Mouse (Mus musculus): ENCODE results near the gene H2-Ob. TPM values are rescaled to one million over a fixed set of nuclear protein-coding genes. Genes with fewer than 3 reads are reported as not detected.

The H2-Ob gene
- polyA plus RNA-seq, 1 experiment, result not detected

DNA sequence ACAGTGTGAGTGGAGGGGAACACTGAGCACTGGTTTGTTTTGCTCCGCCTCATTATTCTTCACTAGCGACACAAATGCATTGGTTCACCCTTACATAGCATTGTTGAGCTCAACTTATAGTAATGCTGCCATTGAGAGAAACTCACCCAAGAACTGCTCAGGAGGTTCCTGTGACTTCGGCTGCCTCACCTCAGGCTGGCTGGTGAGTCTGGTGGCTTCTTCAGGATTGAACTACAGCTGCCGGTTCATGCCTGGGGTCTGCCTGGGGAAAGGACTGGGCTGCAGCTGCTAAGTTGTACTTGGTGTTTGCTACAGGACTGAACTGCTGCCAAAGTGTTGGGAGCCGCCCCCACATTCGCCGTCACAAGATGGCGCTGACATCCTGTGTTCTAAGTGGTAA is 13.3 kb upstream of the H2-Ob start:
- TF ChIP-seq GATA1 (IDR thresholded peaks at IDR 0.05; ENCODE audit: low read length), result no peak

DNA sequence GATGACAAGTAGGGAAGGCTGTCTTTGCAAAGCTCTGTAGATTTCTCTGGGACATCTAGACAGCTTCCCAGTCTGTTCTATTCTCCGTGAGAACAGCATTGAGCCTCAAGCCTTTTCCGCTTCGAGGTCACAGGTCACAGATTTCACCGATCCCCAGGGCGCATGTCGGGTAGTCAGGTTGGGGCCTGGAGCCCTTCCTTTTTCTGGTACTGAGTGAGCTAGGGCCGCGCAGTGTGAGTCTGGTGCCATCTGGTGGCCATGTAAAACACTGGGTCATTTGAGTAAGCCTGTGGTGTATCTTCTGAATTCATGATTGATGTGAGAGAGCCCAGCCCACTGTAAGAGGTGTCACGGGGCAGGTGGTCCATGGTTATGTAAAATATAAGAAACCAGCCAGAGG is 3.8 kb upstream of the H2-Ob start:
- TF ChIP-seq GATA1 (IDR thresholded peaks at IDR 0.05; ENCODE audit: low read length), result no peak

DNA sequence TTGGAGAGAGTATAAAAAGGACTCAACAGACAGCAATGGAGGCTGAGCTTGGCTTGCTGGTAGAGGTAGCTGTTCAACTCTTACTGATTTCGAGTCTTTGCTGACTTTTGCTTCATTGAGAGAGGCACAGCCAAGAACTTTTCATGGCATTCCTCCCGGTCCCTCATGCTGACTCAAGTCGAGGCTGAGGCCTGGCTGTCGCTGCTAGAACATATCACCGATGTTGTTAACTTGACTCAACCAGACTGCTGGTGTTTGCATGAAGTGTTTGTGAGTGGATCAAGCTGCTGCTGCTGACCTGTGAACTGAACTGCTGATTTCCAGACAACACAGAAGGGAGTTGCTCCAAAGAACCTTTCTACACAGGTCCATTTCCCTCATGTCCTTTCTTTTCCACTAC is 2.0 kb upstream of the H2-Ob start:
- TF ChIP-seq GATA1 (IDR thresholded peaks at IDR 0.05; ENCODE audit: low read length), result no peak

DNA sequence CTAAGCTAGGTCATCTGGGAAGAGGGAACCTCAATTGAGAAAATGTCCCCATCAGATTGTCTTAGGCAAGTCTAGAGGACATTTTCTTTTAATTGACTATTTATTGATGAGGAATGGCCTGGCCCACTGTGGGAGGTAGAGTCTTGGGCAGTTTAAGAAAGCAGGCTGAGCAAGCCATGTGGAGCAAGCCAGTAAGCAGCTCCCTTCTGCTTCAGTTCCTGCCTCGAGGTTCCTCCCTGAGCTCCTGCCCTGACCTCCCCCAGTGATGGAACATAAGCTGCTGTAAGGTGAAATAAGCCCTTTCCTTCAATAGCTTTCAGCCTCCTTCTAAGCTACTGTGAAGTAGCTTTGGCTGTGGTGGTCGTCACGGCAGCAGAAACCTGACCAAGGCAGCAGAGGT is 962 bp upstream of the H2-Ob start:
- TF ChIP-seq GATA1 (IDR thresholded peaks at IDR 0.05; ENCODE audit: low read length), result no peak

DNA sequence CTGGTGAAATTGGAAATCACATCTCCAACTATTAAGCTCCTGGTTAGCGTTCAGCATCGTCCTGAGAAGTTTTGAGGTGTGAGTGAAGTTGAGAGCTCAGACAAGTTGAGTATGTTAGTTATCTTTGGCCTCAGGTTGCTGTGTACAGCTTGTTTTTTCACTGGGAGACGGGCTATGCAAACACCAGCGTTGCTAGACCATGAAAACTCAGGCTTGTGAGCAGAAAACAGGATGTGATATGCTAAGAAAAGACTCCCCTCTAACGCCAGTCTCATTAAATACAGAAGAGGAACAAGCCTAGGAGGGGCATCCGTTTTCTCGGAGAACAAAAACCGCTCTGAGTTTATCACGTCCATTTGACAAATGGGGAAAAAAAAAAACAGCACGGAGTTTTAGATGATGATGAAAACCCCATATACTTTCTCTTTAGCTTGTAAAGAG is 918 bp downstream of the H2-Ob start:
- no peak for TF ChIP-seq GATA1 (IDR thresholded peaks at IDR 0.05; ENCODE audit: low read length)

DNA sequence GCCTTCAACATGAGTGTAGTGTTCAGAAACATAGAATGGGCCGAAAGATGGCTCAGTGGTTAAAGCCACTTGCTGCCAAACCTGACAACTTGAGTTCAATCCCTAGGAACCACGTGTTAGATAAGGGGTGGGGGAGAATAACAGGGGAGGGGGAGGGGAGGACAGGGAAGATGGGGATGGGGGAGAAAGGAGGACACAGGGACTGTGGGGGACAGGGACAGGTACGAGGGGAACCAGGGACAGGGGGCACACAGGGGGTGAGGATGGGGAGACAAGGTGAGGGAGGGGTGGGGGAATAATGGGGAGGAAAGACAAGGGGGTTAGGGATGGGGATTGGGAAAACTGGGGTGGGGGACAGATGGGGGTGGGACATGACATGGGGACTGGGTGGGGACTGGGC is 1.7 kb downstream of the H2-Ob start:
- no peak for TF ChIP-seq GATA1 (IDR thresholded peaks at IDR 0.05; ENCODE audit: low read length)

DNA sequence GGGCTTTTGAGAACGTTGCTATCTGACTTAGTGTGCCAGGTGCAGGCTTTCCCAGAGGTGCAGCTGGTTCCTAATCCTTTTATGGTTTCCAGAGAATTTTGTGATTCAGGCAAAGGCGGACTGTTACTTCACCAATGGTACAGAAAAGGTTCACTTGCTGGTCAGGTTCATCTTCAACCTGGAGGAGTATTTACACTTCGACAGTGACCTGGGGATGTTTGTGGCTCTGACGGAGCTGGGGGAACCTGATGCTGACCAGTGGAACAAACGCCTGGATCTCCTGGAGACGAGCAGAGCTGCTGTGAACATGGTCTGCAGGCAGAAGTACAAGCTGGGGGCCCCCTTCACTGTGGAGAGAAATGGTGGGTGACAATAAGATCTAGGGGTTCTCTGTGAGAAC is 2.2 kb downstream of the H2-Ob start:
- no peak for TF ChIP-seq GATA1 (IDR thresholded peaks at IDR 0.05; ENCODE audit: low read length)

DNA sequence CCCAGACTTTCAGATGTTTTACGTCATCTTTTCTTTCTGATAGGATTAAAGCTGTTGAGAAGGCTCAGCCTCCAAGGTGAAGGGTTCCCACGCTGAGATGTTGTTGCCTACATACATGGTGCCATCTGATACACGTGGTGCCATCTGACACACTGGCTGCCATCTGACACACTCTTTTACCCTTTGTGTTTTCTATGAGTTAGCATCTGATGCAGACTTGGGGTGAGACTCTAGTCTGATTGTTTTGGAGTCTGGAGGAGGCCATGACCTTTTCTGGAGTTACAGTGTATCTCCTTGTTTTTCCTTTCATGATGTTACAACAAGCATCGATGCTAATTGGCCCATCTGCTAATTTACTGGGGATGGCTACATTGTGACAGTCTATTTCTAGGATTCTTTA is 6.0 kb downstream of the H2-Ob start:
- TF ChIP-seq GATA1 (IDR thresholded peaks at IDR 0.05; ENCODE audit: low read length), result no peak

DNA sequence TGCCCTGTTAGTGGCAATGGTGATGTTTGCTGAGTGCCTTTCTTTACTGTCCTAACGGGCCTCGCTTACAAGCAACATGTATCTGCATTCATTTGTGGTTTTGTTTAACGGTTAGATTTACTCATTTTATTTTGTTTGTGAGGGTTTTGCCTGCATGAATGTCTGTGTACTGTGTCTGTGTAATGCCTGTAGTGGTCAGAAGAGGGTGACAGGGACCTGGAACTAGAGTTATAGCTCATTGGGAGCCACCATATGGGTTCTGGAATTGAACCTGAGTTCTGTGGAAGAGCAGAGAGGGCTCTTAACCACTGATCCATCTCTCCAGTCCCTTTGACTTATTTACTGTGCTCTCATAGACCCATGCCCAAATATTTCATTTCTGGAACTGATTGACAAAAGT is 8.3 kb downstream of the H2-Ob start:
- no peak for TF ChIP-seq GATA1 (IDR thresholded peaks at IDR 0.05; ENCODE audit: low read length)

DNA sequence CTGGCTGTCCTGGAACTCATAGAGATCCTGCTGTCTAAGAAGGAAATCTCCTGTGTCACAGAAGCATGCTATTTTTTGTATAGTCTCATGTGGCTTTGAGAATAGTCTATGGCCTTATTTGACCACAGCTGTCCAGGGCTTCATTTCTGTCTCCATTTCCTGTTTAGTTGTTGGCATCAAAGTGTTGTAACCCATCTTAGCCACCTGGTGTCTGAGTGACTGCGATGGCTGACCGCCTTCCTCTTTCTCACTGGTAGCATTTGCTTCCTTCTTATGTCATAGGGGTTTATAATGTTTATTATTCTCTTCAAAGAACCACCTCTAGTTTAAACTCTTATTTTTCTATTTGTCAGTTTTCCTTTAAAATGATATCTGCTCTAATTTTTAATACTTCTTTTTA is 10.1 kb downstream of the H2-Ob start:
- TF ChIP-seq GATA1 (IDR thresholded peaks at IDR 0.05; ENCODE audit: low read length), result no peak

DNA sequence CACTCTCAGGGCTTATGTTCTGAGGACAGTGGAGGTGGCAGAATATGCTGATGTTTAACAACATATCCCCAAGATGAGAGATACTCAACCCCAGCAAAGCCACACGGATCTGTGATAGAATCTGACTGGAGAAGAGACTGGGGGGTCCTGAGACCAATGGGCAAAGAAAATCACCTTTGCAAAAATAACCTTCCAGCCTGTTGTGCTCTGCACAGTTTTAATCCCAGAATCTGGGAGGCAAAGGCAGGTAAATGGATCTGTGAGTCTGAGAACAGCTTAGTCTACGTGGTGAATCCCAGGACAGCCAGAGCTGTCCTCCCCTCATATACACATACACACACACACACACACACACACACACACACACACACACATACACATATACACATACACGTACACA is 10.7 kb downstream of the H2-Ob start:
- TF ChIP-seq GATA1 (IDR thresholded peaks at IDR 0.05; ENCODE audit: low read length), result no peak

DNA sequence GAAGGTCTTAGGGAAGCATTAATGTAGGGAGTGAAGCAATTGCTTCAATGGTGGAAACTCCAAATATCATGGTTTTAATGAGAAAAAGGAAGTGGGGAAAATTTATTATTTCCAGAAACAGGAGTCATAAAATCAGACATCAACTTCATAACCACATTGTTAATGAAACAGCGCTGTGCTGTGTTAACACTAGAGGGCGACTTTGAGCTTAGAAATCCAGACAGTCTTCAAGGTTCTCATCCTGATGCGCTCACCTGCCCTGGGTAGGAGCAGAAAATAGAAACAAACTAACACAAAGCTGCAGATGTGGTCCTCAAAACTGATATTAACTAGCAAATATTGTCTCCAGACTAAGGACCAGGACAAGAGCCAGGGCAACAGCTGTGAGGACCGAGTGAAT is 11.2 kb downstream of the H2-Ob start:
- no peak for TF ChIP-seq GATA1 (IDR thresholded peaks at IDR 0.05; ENCODE audit: low read length)

DNA sequence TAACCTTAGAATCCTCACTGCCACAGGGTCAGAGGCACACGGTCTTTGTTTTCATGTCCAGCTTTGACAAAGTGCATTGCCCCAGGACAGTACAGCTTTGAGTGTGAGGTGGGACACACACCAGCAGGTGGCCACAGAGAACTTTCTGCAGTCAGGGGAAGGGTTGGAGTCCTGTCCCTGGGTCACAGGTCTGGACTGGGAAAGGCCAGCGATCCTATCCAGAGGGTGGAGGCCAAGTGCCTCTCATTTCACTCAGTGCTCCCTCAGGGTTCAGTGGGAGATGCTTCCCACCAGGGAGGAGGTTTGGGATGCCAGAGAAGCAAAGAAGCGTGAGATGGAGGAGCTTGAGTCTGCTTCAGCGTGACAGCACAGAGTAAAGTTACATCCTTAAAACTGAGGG is 13.0 kb downstream of the H2-Ob start:
- TF ChIP-seq GATA1 (IDR thresholded peaks at IDR 0.05; ENCODE audit: low read length), result no peak

DNA sequence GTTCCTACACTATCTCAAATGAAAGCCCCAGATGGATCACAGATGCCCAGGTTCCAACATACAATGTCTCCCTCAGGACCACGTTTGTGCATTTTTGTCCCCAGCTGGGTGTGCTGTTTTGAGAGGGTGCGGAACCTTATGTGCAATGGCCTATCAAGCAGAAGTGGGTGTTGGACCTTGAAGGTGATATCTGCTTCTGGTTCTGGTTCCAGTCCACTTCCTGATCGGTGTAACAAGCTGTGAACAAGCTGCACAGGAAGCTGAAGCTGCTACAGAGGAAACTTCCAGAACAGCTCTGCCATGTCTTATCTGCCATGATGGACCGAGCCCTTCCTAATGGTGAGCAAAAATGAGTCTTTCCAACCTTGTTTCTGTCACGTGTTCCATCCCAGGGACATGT is 17.8 kb downstream of the H2-Ob start:
- no peak for TF ChIP-seq GATA1 (IDR thresholded peaks at IDR 0.05; ENCODE audit: low read length)

DNA sequence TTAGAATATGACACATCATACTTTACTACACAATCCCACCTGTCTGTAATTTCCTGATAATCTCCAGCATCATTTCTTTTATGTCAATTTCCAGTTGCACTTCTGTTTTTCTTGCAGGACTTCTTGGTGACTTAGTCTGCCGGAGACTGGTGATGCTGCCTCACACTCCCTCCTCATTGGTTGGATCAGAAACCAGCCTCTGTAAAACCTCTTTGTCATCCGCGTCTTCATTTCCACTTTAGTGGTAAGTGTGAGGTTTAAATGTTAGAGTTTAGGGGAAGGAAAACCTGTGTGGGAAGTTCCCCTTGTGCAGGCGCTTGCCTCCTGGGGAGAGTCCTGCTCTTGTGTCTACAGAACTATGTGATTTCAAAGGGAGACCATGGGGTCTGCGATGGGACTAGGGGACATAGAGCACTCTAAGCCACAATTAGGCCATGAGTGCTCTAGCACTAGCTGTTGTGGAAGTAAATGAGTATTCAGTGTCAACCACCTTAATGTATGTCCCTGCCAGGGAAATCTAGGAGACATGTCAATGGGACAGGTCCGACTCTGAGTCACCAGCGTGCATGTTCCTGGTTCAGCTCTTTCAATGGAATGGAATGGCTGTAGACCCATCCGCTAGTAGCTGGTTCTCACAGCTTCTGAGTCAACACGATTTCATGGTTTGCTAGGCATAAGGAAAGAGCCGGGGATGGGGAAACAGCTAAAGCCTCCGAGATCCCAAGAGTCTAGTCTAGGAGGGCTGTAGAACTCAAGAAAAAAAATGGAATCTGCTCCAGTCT is 19.1 kb downstream of the H2-Ob start, which contains the start of gene H2-Ab1:
TSS of gene H2-Ab1 (plus strand) at position 96 of the 782 bp plus-strand sequence.
- no peak for TF ChIP-seq GATA1 (IDR thresholded peaks at IDR 0.05; ENCODE audit: low read length)

DNA sequence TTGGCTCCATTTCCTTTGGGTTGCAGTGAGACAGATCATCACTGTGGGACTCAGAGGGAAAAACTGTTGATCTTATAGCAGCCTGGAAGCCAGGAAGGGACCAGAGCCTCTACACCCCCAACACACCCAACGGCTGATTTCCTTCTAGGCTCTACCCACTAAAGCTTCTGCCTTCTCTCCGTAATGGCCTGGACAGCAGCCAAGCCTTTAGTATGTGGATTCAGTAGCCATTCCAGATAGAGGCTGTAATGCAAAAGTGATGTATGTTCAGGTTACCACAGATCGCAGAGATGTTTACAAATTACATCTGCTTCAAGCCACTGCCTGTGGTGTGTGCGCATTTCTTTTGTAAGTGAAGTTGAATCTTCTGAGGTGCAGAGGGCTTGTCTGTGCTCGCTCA is 21.8 kb downstream of the H2-Ob start:
- TF ChIP-seq GATA1 (IDR thresholded peaks at IDR 0.05; ENCODE audit: low read length), result no peak

DNA sequence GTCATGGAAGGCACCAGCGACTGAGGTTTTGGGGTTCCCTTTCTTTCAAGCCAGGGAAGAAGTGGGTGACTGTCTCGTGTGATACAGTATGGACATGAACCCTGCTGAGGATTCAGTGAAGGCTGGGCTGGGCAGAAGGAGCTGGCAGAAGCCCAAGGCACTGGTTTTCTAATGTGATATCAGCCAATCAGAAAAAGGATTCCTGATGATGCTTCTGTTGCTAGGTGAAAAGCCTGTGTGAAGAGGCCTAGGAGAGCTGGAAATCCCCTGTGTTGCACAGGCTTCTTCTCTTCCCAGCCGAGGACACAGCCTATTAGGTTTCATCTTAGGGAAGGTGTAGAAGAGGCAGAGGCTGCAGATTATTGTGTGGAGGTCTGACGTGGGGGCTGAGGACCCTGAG is 22.8 kb downstream of the H2-Ob start:
- TF ChIP-seq GATA1 (IDR thresholded peaks at IDR 0.05; ENCODE audit: low read length), result no peak

DNA sequence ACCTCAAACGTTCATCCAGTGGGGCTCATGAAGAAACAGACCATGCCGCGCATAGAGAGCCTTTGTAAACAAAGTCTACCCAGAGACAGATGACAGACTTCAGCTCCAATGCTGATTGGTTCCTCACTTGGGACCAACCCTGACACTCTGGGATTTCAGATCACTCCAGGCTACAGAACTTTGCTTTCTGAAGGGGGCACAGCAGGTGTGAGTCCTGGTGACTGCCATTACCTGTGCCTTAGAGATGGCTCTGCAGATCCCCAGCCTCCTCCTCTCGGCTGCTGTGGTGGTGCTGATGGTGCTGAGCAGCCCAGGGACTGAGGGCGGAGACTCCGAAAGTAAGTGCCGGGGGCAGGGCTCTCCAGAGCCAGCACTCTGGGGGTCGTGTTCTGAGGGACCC is 24.4 kb downstream of the H2-Ob start:
- TF ChIP-seq GATA1 (IDR thresholded peaks at IDR 0.05; ENCODE audit: low read length), result no peak
